Mouse (Mus musculus): Measurements from ENCODE around the gene Ms4a7.
"Not testable (repeated sequence)": the region's sequence is repeated elsewhere in the genome, so short reads cannot be mapped to it uniquely, and the experiment has no call there.

Gene Ms4a7

GRCm38 (mm10) chr19:11335932-11336331 lies at the start of gene Ms4a7:
Gene Ms4a7 (minus strand): TSS chr19:11336146.
- in situ Hi-C loops (cut with MboI, MseI) = no loop called here

- in situ Hi-C loops (cut with MboI, MseI) = no loop called here
These were observed 40.5 kb upstream of the Ms4a7 start for GRCm38 (mm10) chr19:11376399-11376798.

- in situ Hi-C loops (cut with MboI, MseI) = no loop called here
These were observed 39.3 kb upstream of the Ms4a7 start, which contains the start of gene Ms4a4a for GRCm38 (mm10) chr19:11375273-11375672. Gene Ms4a4a (plus strand): TSS chr19:11375523.

- in situ Hi-C loops (cut with MboI, MseI) = no loop called here
These were observed 35.2 kb upstream of the Ms4a7 start for GRCm38 (mm10) chr19:11371181-11371580.

GRCm38 (mm10) chr19:11368310-11368709 lies 32.4 kb upstream of the Ms4a7 start:
- in situ Hi-C loops (cut with MboI, MseI) = loop anchor here (10.0 kb wide), 1 partner anchor 136 kb away; no protein-coding TSS in a partner anchor

GRCm38 (mm10) chr19:11362002-11362401 lies 26.1 kb upstream of the Ms4a7 start:
- in situ Hi-C loops (cut with MboI, MseI) = loop anchor here (10.0 kb wide), 1 partner anchor 143 kb away; no protein-coding TSS in a partner anchor

GRCm38 (mm10) chr19:11360106-11360505 lies 24.2 kb upstream of the Ms4a7 start:
- in situ Hi-C loops (cut with MboI, MseI) = loop anchor here (10.0 kb wide), 1 partner anchor 145 kb away; no protein-coding TSS in a partner anchor

GRCm38 (mm10) chr19:11355730-11356129 lies 19.8 kb upstream of the Ms4a7 start:
- in situ Hi-C loops (cut with MboI, MseI) = no loop called here

- in situ Hi-C loops (cut with MboI, MseI) = loop anchor here (5.0 kb wide), 1 partner anchor 415 kb away; no protein-coding TSS in a partner anchor
These were observed 15.9 kb upstream of the Ms4a7 start for GRCm38 (mm10) chr19:11351878-11352277.

- in situ Hi-C loops (cut with MboI, MseI) = loop anchor here (5.0 kb wide), 2 partner anchors 257 to 417 kb away; no protein-coding TSS in a partner anchor
These were observed 13.9 kb upstream of the Ms4a7 start for GRCm38 (mm10) chr19:11349698-11350481.

- in situ Hi-C loops (cut with MboI, MseI) = no loop called here
These were observed 8.0 kb upstream of the Ms4a7 start for GRCm38 (mm10) chr19:11343992-11344391.

GRCm38 (mm10) chr19:11343147-11343546 lies 7.2 kb upstream of the Ms4a7 start:
- in situ Hi-C loops (cut with MboI, MseI) = no loop called here

GRCm38 (mm10) chr19:11321123-11321522 lies 14.8 kb downstream of the Ms4a7 start:
- in situ Hi-C loops (cut with MboI, MseI) = no loop called here

GRCm38 (mm10) chr19:11316786-11317185 lies 19.2 kb downstream of the Ms4a7 start:
- in situ Hi-C loops (cut with MboI, MseI) = no loop called here

- in situ Hi-C loops (cut with MboI, MseI) = no loop called here
These were observed 21.6 kb downstream of the Ms4a7 start, which contains the start of gene Ms4a14 for GRCm38 (mm10) chr19:11314354-11314753. Gene Ms4a14 (minus strand): TSS chr19:11314454.

GRCm38 (mm10) chr19:11308888-11309287 lies 27.1 kb downstream of the Ms4a7 start:
- in situ Hi-C loops (cut with MboI, MseI) = loop anchor here (10.0 kb wide), 1 partner anchor 644 kb away; no protein-coding TSS in a partner anchor

- in situ Hi-C loops (cut with MboI, MseI) = not testable (repeated sequence)
These were observed 36.4 kb downstream of the Ms4a7 start for GRCm38 (mm10) chr19:11299529-11299928.

GRCm38 (mm10) chr19:11298939-11299338 lies 37.0 kb downstream of the Ms4a7 start:
- in situ Hi-C loops (cut with MboI, MseI) = no loop called here

GRCm38 (mm10) chr19:11293616-11294015 lies 42.3 kb downstream of the Ms4a7 start:
- in situ Hi-C loops (cut with MboI, MseI) = not testable (repeated sequence)

GRCm38 (mm10) chr19:11292990-11293389 lies 43.0 kb downstream of the Ms4a7 start:
- in situ Hi-C loops (cut with MboI, MseI) = no loop called here

- in situ Hi-C loops (cut with MboI, MseI) = no loop called here
These were observed 52.2 kb downstream of the Ms4a7 start, which contains the start of gene Ms4a5 for GRCm38 (mm10) chr19:11283773-11284172. Gene Ms4a5 (minus strand): TSS chr19:11283873.

GRCm38 (mm10) chr19:11280223-11280622 lies 55.7 kb downstream of the Ms4a7 start:
- in situ Hi-C loops (cut with MboI, MseI) = no loop called here

- in situ Hi-C loops (cut with MboI, MseI) = no loop called here
These were observed 59.5 kb downstream of the Ms4a7 start for GRCm38 (mm10) chr19:11276431-11276830.
